Mouse (Mus musculus) megakaryocyte, embryonic 14.5 days (primary cell): ENCODE results near the gene Clcn1.

Experiments used
- FLI1 ChIP-seq: IDR thresholded peaks from 2 replicates; pipeline ENCODE4 v1.6.1; 2012; ENCODE audit warnings: low read length, inconsistent platforms, mixed read lengths
- GATA1 ChIP-seq: IDR thresholded peaks from 3 replicates; pipeline ENCODE4 v1.6.1; 2012; ENCODE audit warnings: mixed read lengths, low read length, inconsistent platforms, borderline replicate concordance

DNA sequence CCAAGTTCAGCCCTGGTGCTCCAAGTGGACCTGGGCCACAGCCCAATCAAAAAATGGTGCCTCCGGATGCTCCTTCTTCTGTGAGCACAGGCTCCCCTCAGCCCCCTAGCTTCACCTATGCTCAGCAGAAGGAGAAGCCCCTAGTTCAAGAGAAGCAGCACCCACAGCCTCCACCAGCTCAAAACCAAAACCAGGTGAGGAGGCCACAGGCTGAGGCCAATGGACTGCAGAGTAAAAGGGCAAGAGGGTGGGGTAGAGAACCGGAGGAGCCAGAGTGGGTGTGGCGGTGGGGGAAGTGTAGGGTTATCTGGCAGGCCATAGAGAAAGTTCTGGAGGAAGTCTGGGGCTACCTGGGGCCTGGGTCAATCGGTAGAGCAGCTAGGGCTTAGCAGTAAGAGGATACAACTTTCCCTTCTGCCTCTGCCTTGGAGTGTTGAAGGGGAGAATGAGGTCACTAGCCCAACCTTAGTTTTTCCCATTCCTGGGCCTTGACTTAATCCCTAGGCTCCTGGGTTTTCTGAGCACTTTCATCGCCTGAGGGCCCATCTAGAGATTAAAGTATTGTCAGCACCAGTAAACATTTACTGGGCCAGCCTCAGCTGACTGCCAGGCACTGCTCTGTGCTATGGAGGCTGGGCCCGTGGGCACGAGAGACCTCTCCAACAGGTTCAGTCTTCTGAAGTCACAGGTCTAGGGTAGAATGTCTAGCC is 65.4 kb downstream of the Clcn1 start:
- TF ChIP-seq GATA1 (no peak), FLI1 (no peak)
